Mouse (Mus musculus): Measurements from ENCODE around the gene D2hgdh. TPM values are rescaled to one million over a fixed set of nuclear protein-coding genes. Genes with fewer than 3 reads are reported as not detected.

The D2hgdh gene
- total RNA-seq (2023): 10 to 100 TPM; 35.9 to 39.5 TPM

DNA sequence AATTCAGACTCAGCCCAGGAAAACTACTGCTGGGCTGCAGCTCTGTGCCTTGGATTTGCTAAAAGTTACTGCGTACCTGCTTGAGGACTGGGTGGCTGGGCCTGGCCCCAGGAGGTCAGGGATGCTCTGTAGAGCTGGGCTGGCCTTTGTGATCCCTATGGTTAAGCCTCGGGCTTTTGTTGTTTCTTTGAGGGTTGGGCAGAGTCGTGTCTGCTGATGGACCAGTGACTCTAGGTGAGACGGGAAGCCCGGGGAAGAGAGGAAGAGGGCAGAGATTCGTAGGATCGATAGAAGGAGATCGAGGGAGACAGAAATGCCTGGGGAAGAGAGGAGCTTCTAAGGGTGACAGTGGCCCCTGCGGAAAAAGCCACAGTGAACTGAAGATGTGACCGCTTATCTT, at the start of gene D2hgdh:
D2hgdh (plus strand) TSS at position 301 of the 400 bp plus-strand sequence.

GRCm38 (mm10) chr1:93801741-93802238, 22.9 kb upstream of the D2hgdh start, which contains the start of gene Dtymk:
Gene Dtymk (minus strand): TSS chr1:93801934.

DNA sequence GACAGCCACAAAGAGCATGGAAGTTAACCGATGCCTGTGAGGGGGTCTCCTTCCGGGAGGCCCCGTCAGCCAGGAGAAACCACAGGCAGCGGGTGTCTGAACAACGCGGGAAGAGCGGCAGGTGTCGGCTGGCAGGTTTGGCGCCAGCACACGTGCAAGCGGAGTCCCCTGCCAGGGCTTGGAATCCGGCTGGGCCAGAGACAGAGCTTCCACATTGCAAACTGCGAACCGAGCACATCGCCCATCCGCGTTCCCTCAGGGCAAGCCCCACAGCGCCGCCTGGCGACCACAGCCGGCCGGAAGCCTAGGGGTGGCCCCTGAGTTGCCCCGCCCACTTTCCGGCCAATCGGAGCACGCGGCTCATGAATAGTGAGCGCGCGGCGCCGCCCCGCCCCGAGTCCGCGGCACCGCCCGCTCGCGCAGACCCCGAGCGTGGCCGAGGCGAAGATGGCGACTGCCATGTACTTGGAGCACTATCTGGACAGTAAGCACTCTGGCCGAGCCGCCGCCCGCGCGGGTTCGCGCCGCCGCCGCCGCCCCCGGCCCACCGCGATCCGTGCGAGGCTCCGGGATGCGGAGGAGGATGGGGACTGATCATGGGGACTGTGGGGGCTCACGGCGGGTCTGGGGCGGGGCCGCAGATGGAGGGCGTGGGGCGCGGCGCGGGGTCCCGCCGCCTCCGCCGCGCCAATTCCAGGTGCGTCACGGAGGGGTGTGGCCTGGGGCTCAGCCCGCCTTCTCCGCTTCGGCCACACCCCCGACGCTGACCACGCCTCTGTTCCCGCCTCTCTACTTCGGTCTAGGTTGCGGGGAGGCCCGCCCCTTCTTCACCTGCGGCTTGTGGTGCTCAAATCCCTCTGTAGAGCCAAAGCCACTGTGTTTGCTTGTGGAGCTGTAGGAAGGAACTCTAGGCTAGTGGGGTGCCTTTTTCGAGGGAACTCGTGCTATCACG, 20.9 kb upstream of the D2hgdh start, which contains the start of gene Ing5:
Ing5 (plus strand) TSS at position 410 of the 952 bp plus-strand sequence.

GRCm38 (mm10) chr1:93861048-93861447, 36.3 kb downstream of the D2hgdh start, which contains the start of gene Gal3st2:
Gene Gal3st2 (plus strand): TSS chr1:93861306.

Other genes starting within 250 kb of the D2hgdh start
- gene Stk25, start 166.2 kb upstream of the D2hgdh start, total RNA-seq (2023): 100 to 1,000 TPM; 116 to 127 TPM
- not detected for gene Bok, start 139.2 kb upstream of the D2hgdh start, total RNA-seq (2023)
- gene Atg4b, start 73.4 kb upstream of the D2hgdh start, total RNA-seq (2023): 10 to 100 TPM; 90.3 to 91.4 TPM
- gene Thap4, start 70.0 kb upstream of the D2hgdh start, total RNA-seq (2023): 10 to 100 TPM; 22.0 to 24.1 TPM
- 10 to 100 TPM; 79.2 to 82.2 TPM for gene Dtymk, start 23.0 kb upstream of the D2hgdh start, total RNA-seq (2023)
- 10 to 100 TPM; 31.4 to 37.4 TPM for gene Ing5, start 20.9 kb upstream of the D2hgdh start, total RNA-seq (2023)
- 1 to 10 TPM in 1 of 2 experiments, under 1 TPM in 1; 0.87 to 3.2 TPM for gene Gal3st2, start 36.4 kb downstream of the D2hgdh start, total RNA-seq (2023)
- 1 to 10 TPM in 1 of 2 experiments, under 1 TPM in 1; 0.89 to 1.3 TPM for gene Gal3st2b, start 93.4 kb downstream of the D2hgdh start, total RNA-seq (2023)
- gene Gal3st2c, start 165.6 kb downstream of the D2hgdh start, total RNA-seq (2023): under 1 TPM; 0.15 TPM
- gene Neu4, start 195.5 kb downstream of the D2hgdh start, total RNA-seq (2023): not detected
- gene Pdcd1, start 227.6 kb downstream of the D2hgdh start, total RNA-seq (2023): 1 to 10 TPM; 6.3 to 7.7 TPM